Mouse (Mus musculus): Measurements from ENCODE around the gene Olfr58. TPM values are rescaled to one million over a fixed set of nuclear protein-coding genes. Genes with fewer than 3 reads are reported as not detected.

Olfr58 gene
- not detected for polyA plus RNA-seq (2017; shearing (Covaris generic))

GRCm38 (mm10) chr9:19779983-19780382, at the start of gene Olfr58:
Gene Olfr58 (plus strand): TSS chr9:19780283.

GRCm38 (mm10) chr9:19804606-19805005, 24.5 kb downstream of the Olfr58 start, which contains the start of gene Olfr859:
Gene Olfr859 (plus strand): TSS chr9:19804906.

Other genes starting within 250 kb of the Olfr58 start
- not detected for gene Olfr853, start 239.2 kb upstream of the Olfr58 start, polyA plus RNA-seq (2017; shearing (Covaris generic))
- gene Olfr854, start 212.9 kb upstream of the Olfr58 start, polyA plus RNA-seq (2017; shearing (Covaris generic)) = not detected
- not detected for gene Olfr855, start 197.7 kb upstream of the Olfr58 start, polyA plus RNA-seq (2017; shearing (Covaris generic))
- 25.3 TPM for gene Zfp317, start 158.2 kb upstream of the Olfr58 start, polyA plus RNA-seq (2017; shearing (Covaris generic))
- gene Olfr857, start 70.8 kb upstream of the Olfr58 start, polyA plus RNA-seq (2017; shearing (Covaris generic)) = not detected
- gene Olfr859, start 24.6 kb downstream of the Olfr58 start, polyA plus RNA-seq (2017; shearing (Covaris generic)) = not detected
- not detected for gene Olfr860, start 69.5 kb downstream of the Olfr58 start, polyA plus RNA-seq (2017; shearing (Covaris generic))
- not detected for gene Olfr862, start 107.7 kb downstream of the Olfr58 start, polyA plus RNA-seq (2017; shearing (Covaris generic))
- gene Olfr77, start 136.6 kb downstream of the Olfr58 start, polyA plus RNA-seq (2017; shearing (Covaris generic)) = 1.0 TPM
- gene Olfr866, start 247.8 kb downstream of the Olfr58 start, polyA plus RNA-seq (2017; shearing (Covaris generic)) = not detected

All from effector memory CD4-positive, alpha-beta T cell, adult 7 months (primary cell).